Mouse (Mus musculus): ENCODE measurements at regions not wholly inside any gene's neighbourhood (a gene's known extent, or its start where the extent isn't known, plus 50 kb on each side); places are given as distances from the start of the nearest gene placed in this dataset.
"Not testable (repeated sequence)": the region's sequence is repeated elsewhere in the genome, so short reads cannot be mapped to it uniquely, and the experiment has no call there.

- POLR2A ChIA-PET, result interaction anchor here in 1 of 4 experiments (0.7 kb wide), 1 partner anchor 17 kb away, joined by 3 read pairs; no protein-coding TSS in a partner anchor
- CTCF ChIA-PET, result no interaction called here
Measured at GRCm38 (mm10) chr11:93658719-93659118, 226.8 kb downstream of the Utp18 start.

- ChIA-PET POLR2A (interaction anchor here in 1 of 4 experiments (0.6 kb wide), 1 partner anchor 651 kb away, joined by 4 read pairs; no protein-coding TSS in a partner anchor), CTCF (no interaction called here)
Measured at GRCm38 (mm10) chr11:93655602-93656239, 229.8 kb downstream of the Utp18 start.

GRCm38 (mm10) chr11:93653401-93653800 is 232.2 kb downstream of the Utp18 start:
- CTCF ChIA-PET, result interaction anchor here in 1 of 4 experiments (0.6 kb wide), 1 partner anchor 14 kb away, joined by 3 read pairs; no protein-coding TSS in a partner anchor
- POLR2A ChIA-PET, result no interaction called here

- POLR2A ChIA-PET, result not testable (repeated sequence)
- CTCF ChIA-PET, result interaction anchor here in 1 of 4 experiments (0.6 kb wide), 1 partner anchor 223 kb away, joined by 3 read pairs; no protein-coding TSS in a partner anchor
Measured at GRCm38 (mm10) chr11:93651966-93652365, 233.6 kb downstream of the Utp18 start.

All from embryonic stem cell, embryonic (primary cell).